Mouse (Mus musculus) heart, postnatal 14 days (tissue): ENCODE measurements at regions not wholly inside any gene's neighbourhood (a gene's known extent, or its start where the extent isn't known, plus 50 kb on each side); places are given as distances from the start of the nearest gene placed in this dataset.

ENCODE experiments used
- DNase-seq, 2 experiments: peaks; one replicate each; pipeline ENCODE4 v3.0.0; 2021 to 2022
- intact Hi-C: fragments of 180-260 bp; cut with DNase I; formaldehyde crosslinking; loops from one replicate; pipeline ENCODE4 v1.15.1; 2025

GRCm38 (mm10) chr5:82125921-82126459, 1106.1 kb downstream of the Adgrl3 start:
- DNase-seq = no peak
- intact Hi-C loops = no loop called here

GRCm38 (mm10) chr5:82142063-82142462, 1122.1 kb downstream of the Adgrl3 start:
- intact Hi-C loops = no loop called here
- no peak for DNase-seq
